Mouse (Mus musculus): ENCODE measurements around the gene Nxph2. TPM values are rescaled to one million over a fixed set of nuclear protein-coding genes. Genes with fewer than 3 reads are reported as not detected.

Gene Nxph2
- 3.3 and 3.6 TPM in 2 replicates for polyA plus RNA-seq (2012; rRNA removed)

DNA sequence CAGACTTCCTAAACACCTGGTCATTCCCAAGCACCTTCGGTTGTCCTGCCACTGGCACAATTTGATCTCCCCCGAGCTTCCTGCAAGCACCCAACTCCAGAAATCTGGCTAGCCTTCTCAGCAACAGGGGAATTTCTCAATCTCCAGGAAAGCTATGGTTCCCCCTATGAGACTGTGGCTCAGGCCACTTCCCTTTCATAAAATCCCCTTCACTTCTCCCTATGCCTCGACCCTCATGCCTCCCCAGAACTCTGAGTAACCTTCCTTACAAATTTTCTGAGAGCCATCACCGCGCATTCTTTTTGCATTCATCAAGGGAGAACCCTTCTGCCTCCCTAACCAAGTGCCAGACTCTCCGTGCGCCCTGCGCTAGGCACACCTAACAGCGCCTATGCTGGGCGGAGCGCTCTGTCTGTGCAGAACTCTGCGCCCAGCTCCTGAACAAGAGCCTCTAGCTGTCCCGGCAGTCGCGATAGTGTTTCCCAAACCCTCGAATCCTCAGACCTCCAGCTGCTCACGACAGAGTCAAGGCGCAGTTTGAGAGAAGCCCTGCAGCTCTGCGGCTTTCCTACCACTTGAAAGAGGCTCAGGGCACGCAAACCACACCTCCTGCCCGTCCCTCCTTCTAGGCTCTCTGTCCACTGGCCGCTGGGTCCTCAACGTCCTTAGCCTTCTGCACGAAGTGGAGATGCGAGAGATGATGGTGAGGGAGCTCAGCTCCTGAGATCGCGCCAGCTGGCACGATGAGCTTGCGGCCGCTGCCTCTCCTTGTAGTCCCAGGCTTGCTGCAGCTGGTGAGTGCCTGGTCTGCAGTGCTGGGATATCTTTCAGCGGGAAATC lies at the start of gene Nxph2:
Gene Nxph2, plus strand, starts transcription at position 501 of the 840 bp plus-strand sequence.

Other genes starting within 250 kb of the Nxph2 start
- gene Mastl, start 165.2 kb upstream of the Nxph2 start, polyA plus RNA-seq (2012; rRNA removed), result 1.3 and 1.6 TPM in 2 replicates
- gene Yme1l1, start 164.9 kb upstream of the Nxph2 start, polyA plus RNA-seq (2012; rRNA removed), result 38.7 and 41.8 TPM in 2 replicates
- gene 4931423N10Rik, start 113.8 kb upstream of the Nxph2 start, polyA plus RNA-seq (2012; rRNA removed), result 0.18 and 0.19 TPM in 2 replicates

Measured in central nervous system, embryonic 18 days (tissue).